ENCODE assay signal across 8 mouse cellular contexts in the genomic region with DNA sequence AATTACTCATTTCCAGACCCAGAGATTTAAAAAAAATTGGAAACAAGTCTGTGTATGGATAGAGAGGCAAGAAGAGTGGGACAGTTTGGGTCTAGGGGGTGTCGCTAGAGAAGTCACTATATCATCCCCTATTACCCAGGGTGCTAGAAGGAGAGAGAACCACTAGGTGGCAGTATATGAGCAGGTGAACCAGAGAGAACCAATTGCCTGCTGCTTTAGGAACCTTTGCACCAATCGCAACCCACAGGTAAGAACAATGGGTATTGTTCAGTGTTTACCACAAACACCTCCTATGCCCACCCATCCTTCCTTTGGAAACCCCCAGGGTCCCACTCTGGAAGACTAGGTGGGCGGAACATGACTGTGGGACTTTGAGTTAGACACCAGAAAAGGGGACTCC. TPM values are rescaled to one million over a fixed set of nuclear protein-coding genes. Genes with fewer than 3 reads are reported as not detected.
A peak's percentile ranks its signal among the peaks of the same experiment; 100 is the strongest.
DNase-seq lines count a peak whose midpoint lies in the region; ATAC-seq and TF ChIP-seq lines count a peak whose summit lies in the region.

No protein-coding gene starts in this region.

- no peaks in the 10 kb centered on the region for H3K27me3 ChIP-seq in forebrain, embryonic 14.5 days (replicated peaks; ENCODE audit: control insufficient read depth, insufficient read depth, low read length)
- no peaks in the 10 kb centered on the region for H3K27me3 ChIP-seq in forebrain, embryonic 11.5 days (ENCODE audit: control insufficient read depth, insufficient read depth, low read length)
- no peaks in the 10 kb centered on the region for H3K27me3 ChIP-seq in testis, adult 2 months (ENCODE audit: control insufficient read depth, insufficient read depth, low read length)
- H3K27me3 ChIP-seq in intestine, embryonic 16.5 days (replicated peaks; ENCODE audit: control insufficient read depth, insufficient read depth, low read length), result no peaks in the 10 kb centered on the region

- TF ChIP-seq POLR2A in testis, adult 2 months (IDR thresholded peaks at IDR 0.05; ENCODE audit: control insufficient read depth, low read depth, low read length), result no peak

- 0 out of 2 replicates have a peak, but pooled peaks cover 2% of the 10 kb centered on the region for H3K4me1 ChIP-seq in forebrain, embryonic 14.5 days (ENCODE audit: control insufficient read depth, insufficient read depth, low read length)
- peaks cover 4% of the 10 kb centered on the region; the same call in 1 of the 2 replicates for H3K4me1 ChIP-seq in forebrain, embryonic 11.5 days (replicated peaks; ENCODE audit: control insufficient read depth, insufficient read depth, low read length)
- no peaks in the 10 kb centered on the region for H3K4me1 ChIP-seq in testis, adult 2 months (ENCODE audit: control insufficient read depth, insufficient read depth, low read length)
- H3K4me1 ChIP-seq in intestine, embryonic 16.5 days (ENCODE audit: control insufficient read depth, insufficient read depth, low read length), result no peaks in the 10 kb centered on the region

- no peaks in the 10 kb centered on the region for H3K9me3 ChIP-seq in forebrain, embryonic 14.5 days (replicated peaks; ENCODE audit: control insufficient read depth, low read length)
- no peaks in the 10 kb centered on the region for H3K9me3 ChIP-seq in forebrain, embryonic 11.5 days (ENCODE audit: control insufficient read depth, low read length)
- no peaks in the 10 kb centered on the region for H3K9me3 ChIP-seq in intestine, embryonic 16.5 days (ENCODE audit: control insufficient read depth, low read length)

- H3K27ac ChIP-seq in forebrain, embryonic 14.5 days (ENCODE audit: low read depth, low read length), result no peak overlapping the region
- H3K27ac ChIP-seq in forebrain, embryonic 11.5 days (ENCODE audit: low read depth, low read length), result no peak overlapping the region
- H3K27ac ChIP-seq in testis, adult 2 months (ENCODE audit: control insufficient read depth, insufficient read depth, low read depth, low read length), result no peak overlapping the region
- H3K27ac ChIP-seq in intestine, embryonic 16.5 days (ENCODE audit: low read length), result no peak overlapping the region

- no peaks in the 10 kb centered on the region for H3K36me3 ChIP-seq in forebrain, embryonic 14.5 days (ENCODE audit: control insufficient read depth, insufficient read depth, low read length)
- no peaks in the 10 kb centered on the region for H3K36me3 ChIP-seq in forebrain, embryonic 11.5 days (ENCODE audit: control insufficient read depth, insufficient read depth, low read length)
- H3K36me3 ChIP-seq in testis, adult 2 months (ENCODE audit: control insufficient read depth, insufficient read depth, low read length), result no peaks in the 10 kb centered on the region
- no peaks in the 10 kb centered on the region for H3K36me3 ChIP-seq in intestine, embryonic 16.5 days (ENCODE audit: control insufficient read depth, insufficient read depth, low read length)

- H3K9ac ChIP-seq in forebrain, embryonic 14.5 days (ENCODE audit: low read length), result no peak overlapping the region
- H3K9ac ChIP-seq in forebrain, embryonic 11.5 days (ENCODE audit: low read length), result no peak overlapping the region
- H3K9ac ChIP-seq in intestine, embryonic 16.5 days (ENCODE audit: low read depth, low read length), result no peak overlapping the region

- 0 out of 2 replicates have a peak, but pooled peaks have one; percentile 23 for TF ChIP-seq CTCF in testis, adult 2 months (IDR thresholded peaks at IDR 0.05; ENCODE audit: control insufficient read depth, insufficient read depth, insufficient replicate concordance, low read depth, low read length)

- ATAC-seq in forebrain, embryonic 14.5 days, result no peak
- no peak for ATAC-seq in forebrain, embryonic 11.5 days (replicated peaks; ENCODE audit: low FRiP score)
- 0 out of 2 replicates have a peak, but pooled peaks have one; percentile 40 for ATAC-seq in intestine, embryonic 16.5 days
- peak; percentile 77 for ATAC-seq in megakaryocyte-erythroid progenitor cell, adult 5-6 weeks (replicated peaks; ENCODE audit: low FRiP score, low TSS enrichment, poor library complexity, severe bottlenecking)

- H3K4me3 ChIP-seq in forebrain, embryonic 14.5 days (ENCODE audit: low read depth, low read length), result no peak overlapping the region
- no peak overlapping the region for H3K4me3 ChIP-seq in forebrain, embryonic 11.5 days (ENCODE audit: low read depth, low read length)
- no peak overlapping the region for H3K4me3 ChIP-seq in testis, adult 2 months (ENCODE audit: control insufficient read depth, low read depth, low read length)
- no peak overlapping the region for H3K4me3 ChIP-seq in intestine, embryonic 16.5 days (ENCODE audit: low read length)

- no peak overlapping the region for H3K4me2 ChIP-seq in forebrain, embryonic 14.5 days (ENCODE audit: low read length)
- no peak overlapping the region for H3K4me2 ChIP-seq in forebrain, embryonic 11.5 days (ENCODE audit: low read depth, low read length, severe bottlenecking)
- no peak overlapping the region for H3K4me2 ChIP-seq in intestine, embryonic 16.5 days (ENCODE audit: low read depth, low read length)

- peak; percentile 69 for DNase-seq in forebrain, embryonic 14.5 days (ENCODE audit: low spot score)
- no peak for DNase-seq in forebrain, embryonic 11.5 days (ENCODE audit: low spot score)
- DNase-seq in testis, postnatal 10 days (ENCODE audit: low spot score), result no peak
- peak; percentile 71 for DNase-seq in cerebellum, adult 9-11 months
- no peak for DNase-seq in frontal cortex, postnatal 25 days (ENCODE audit: low spot score in 2 of 2)

- 53% methylated on average over 3 of the region's 3 CpGs for WGBS in forebrain, embryonic 14.5 days
- WGBS in forebrain, embryonic 11.5 days, result 36% methylated on average over 3 of the region's 3 CpGs
- WGBS in intestine, embryonic 16.5 days, result 42% methylated on average over 3 of the region's 3 CpGs

RNA-seq across cellular contexts. Expression of a gene that starts 17.3 kb away (rescaled TPM):
- polyA plus RNA-seq in forebrain, embryonic 14.5 days (2014; fragmentation: Nextera tagmentation; extraction: Ambion mirVana), result 17.6 and 21.6 TPM in 2 replicates
- polyA plus RNA-seq in forebrain, embryonic 11.5 days (2014; fragmentation: Nextera tagmentation; extraction: Ambion mirVana), result 17.5 and 26.9 TPM in 2 replicates
- 15.2 and 16.8 TPM in 2 replicates for polyA plus RNA-seq in testis, adult 2 months (2012; rRNA removed)
- 11.8 and 13.1 TPM in 2 replicates for polyA plus RNA-seq in intestine, embryonic 16.5 days (2015; fragmentation: Nextera tagmentation; extraction: Ambion mirVana)
- 13.4 and 26.0 TPM in 2 replicates for total RNA-seq in megakaryocyte-erythroid progenitor cell, adult 5-6 weeks (2014; fragmentation: Nextera tagmentation)
- total RNA-seq in megakaryocyte-erythroid progenitor cell, adult 5-6 weeks (2017), result 7.4 and 9.7 TPM in 2 replicates

RNA-seq across cellular contexts. Expression of a gene that starts 28.9 kb away (rescaled TPM):
- 94.8 and 99.7 TPM in 2 replicates for polyA plus RNA-seq in forebrain, embryonic 14.5 days (2014; fragmentation: Nextera tagmentation; extraction: Ambion mirVana)
- polyA plus RNA-seq in forebrain, embryonic 11.5 days (2014; fragmentation: Nextera tagmentation; extraction: Ambion mirVana), result 140 and 150 TPM in 2 replicates
- 15.4 and 16.6 TPM in 2 replicates for polyA plus RNA-seq in testis, adult 2 months (2012; rRNA removed)
- 65.1 and 74.5 TPM in 2 replicates for polyA plus RNA-seq in intestine, embryonic 16.5 days (2015; fragmentation: Nextera tagmentation; extraction: Ambion mirVana)
- total RNA-seq in megakaryocyte-erythroid progenitor cell, adult 5-6 weeks (2014; fragmentation: Nextera tagmentation), result 91.7 and 97.1 TPM in 2 replicates
- 120 and 130 TPM in 2 replicates for total RNA-seq in megakaryocyte-erythroid progenitor cell, adult 5-6 weeks (2017)

Comparison
In these comparisons a context has a peak if more than half of its experiments do, and no peak if none do; other contexts are left out.
1. DNase-seq: peak in forebrain, embryonic 14.5 days (single experiment) and cerebellum, adult 9-11 months (single experiment); none in forebrain, embryonic 11.5 days (single experiment), testis, postnatal 10 days (single experiment) and frontal cortex, postnatal 25 days (0 of 2).
2. ATAC-seq: peak in intestine, embryonic 16.5 days (single experiment) and megakaryocyte-erythroid progenitor cell, adult 5-6 weeks (single experiment); none in forebrain, embryonic 14.5 days (single experiment) and forebrain, embryonic 11.5 days (single experiment).